Mouse (Mus musculus) lung, embryonic 16.5 days (tissue): ENCODE results near the gene Atrnl1. TPM values are rescaled to one million over a fixed set of nuclear protein-coding genes. Genes with fewer than 3 reads are reported as not detected.
"Not testable (repeated sequence)": the region's sequence is repeated elsewhere in the genome, so short reads cannot be mapped to it uniquely, and the experiment has no call there.

Source experiments
- ATAC-seq: fragments of 200-750 bp; cut with Nextera tagmentation; 2 replicates; pipeline ENCODE4 v1.8.0; 2017; ENCODE audit warnings: low read depth, mild to moderate bottlenecking, moderate library complexity
- H3K27ac ChIP-seq: fragments of 300-500 bp; sonication (generic); 2 replicates; pipeline ENCODE4 v1.5.1; 2014; ENCODE audit warnings: mild to moderate bottlenecking, control low read depth, low read length
- H3K27me3 ChIP-seq: fragments of 300-500 bp; sonication (generic); 2 replicates; pipeline ENCODE4 v1.6.1; 2014; ENCODE audit warnings: low read depth, low read length, mixed read lengths; ENCODE audit not compliant: control insufficient read depth, insufficient read depth
- H3K36me3 ChIP-seq: fragments of 300-500 bp; sonication (generic); 2 replicates; pipeline ENCODE4 v1.6.1; 2014; ENCODE audit warnings: low read length; ENCODE audit not compliant: control insufficient read depth, insufficient read depth
- H3K4me1 ChIP-seq: fragments of 300-500 bp; sonication (generic); replicated peaks from 2 replicates; pipeline ENCODE4 v1.6.1; 2014; ENCODE audit warnings: low read length, mixed read lengths; ENCODE audit not compliant: control insufficient read depth, insufficient read depth
- H3K4me2 ChIP-seq: fragments of 300-500 bp; sonication (generic); 2 replicates; pipeline ENCODE4 v1.6.1; 2014; ENCODE audit warnings: low read depth, low read length, control low read depth
- H3K4me3 ChIP-seq: fragments of 300-500 bp; sonication (generic); 2 replicates; pipeline ENCODE4 v1.5.1; 2014; ENCODE audit warnings: mild to moderate bottlenecking, low read length, control low read depth
- H3K9ac ChIP-seq: fragments of 300-500 bp; sonication (generic); 2 replicates; pipeline ENCODE4 v1.6.1; 2014; ENCODE audit warnings: low read length, control low read depth
- H3K9me3 ChIP-seq: fragments of 300-500 bp; sonication (generic); 2 replicates; pipeline ENCODE4 v1.6.1; 2016; ENCODE audit warnings: low read length; ENCODE audit not compliant: control insufficient read depth
- WGBS: fragments of 180-500 bp; shearing (Covaris S2); extraction: QIAGEN DNeasy Blood & Tissue Kit; methylation state at CpG from one replicate; pipeline ENCODE4 v1.1.7; 2014; 5-methylcytosine and 5-hydroxymethylcytosine counted together
- polyA plus RNA-seq: library from polyadenylated mRNA; unstranded; fragments of >200 nt; fragmentation: Nextera tagmentation; extraction: Ambion mirVana; gene quantifications from 2 replicates; pipeline ENCODE4 v1.2.1, GENCODE M21; 2015

Atrnl1 gene
- polyA plus RNA-seq, 1 experiment from 2014 or later: 5.0 TPM

DNA sequence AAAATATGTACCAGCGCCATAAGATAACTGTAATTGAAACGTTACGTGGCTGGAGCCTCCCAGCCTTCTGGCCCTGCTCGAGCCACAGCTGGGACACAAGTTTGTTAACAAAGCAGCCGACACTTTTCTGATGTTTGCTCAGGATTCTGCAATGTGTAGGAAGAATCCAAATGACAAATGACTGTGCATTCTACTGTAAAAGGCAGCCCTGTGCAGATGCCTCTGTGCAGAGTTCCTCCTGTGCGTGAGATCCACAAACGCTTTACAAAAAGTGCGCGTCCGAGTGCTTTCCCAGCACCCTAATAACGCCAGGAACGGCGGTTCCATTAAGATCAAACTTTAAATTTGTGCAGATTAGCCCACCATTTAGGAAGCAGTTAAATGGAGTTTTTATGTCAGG, 260.0 kb downstream of the Atrnl1 start:
- Histone ChIP-seq H3K4me2 (no peak overlapping the region), H3K27ac (no peak overlapping the region), H3K27me3 (no peaks in the 10 kb centered on the region), H3K36me3 (no peaks in the 10 kb centered on the region), H3K9me3 (no peaks in the 10 kb centered on the region), H3K9ac (no peak overlapping the region), H3K4me1 (no peaks in the 10 kb centered on the region; the same call in 1 of the 2 replicates), H3K4me3 (no peak overlapping the region)
- 46% methylated on average over 13 of the region's 13 CpGs for WGBS
- ATAC-seq: no peak

DNA sequence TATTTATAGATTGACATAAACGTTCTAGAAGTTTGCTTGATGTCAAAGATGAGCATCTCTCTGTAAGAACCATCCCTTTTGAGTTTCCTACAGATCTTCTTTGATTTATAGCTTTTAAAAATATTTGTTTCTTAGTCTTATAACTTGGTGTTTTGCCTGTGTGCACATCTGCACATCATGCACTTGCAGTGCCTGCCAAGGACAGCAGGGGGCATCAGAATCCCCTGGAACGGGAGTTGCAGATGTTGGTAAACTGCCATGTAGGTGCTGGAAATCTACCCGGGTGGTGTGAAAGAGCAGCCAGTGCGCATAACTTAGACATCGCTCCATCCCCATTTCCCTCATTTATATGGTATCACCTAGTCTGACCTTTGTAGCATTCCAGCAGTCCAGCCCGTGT, 265.2 kb downstream of the Atrnl1 start:
- H3K4me2 ChIP-seq: no peak overlapping the region
- no peaks in the 10 kb centered on the region for H3K36me3 ChIP-seq
- H3K9ac ChIP-seq: no peak overlapping the region
- no peaks in the 10 kb centered on the region for H3K27me3 ChIP-seq
- ATAC-seq: no peak
- WGBS: 82% methylated on average over 6 of the region's 6 CpGs
- H3K9me3 ChIP-seq: no peaks in the 10 kb centered on the region
- no peak overlapping the region for H3K27ac ChIP-seq
- H3K4me3 ChIP-seq: no peak overlapping the region
- no peaks in the 10 kb centered on the region for H3K4me1 ChIP-seq

DNA sequence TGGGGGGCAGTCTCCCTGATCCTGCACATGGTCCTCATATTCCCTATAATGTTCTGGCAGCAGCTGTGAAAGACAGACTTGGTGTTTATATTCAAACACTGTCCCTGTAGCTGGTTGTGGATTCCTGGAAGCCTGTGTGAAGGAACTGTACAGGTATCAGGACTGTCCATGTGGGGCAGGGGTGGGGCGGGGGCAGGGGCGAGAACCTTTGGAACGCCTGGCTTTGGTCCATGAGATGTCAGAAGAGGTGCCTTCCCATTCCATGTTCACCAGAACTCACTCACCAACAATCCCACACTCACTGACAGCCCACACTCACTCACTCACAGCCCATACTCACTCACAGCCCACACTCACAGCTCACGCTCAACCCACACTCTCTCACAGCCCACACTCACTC, 266.5 kb downstream of the Atrnl1 start:
- Histone ChIP-seq H3K27ac (no peak overlapping the region), H3K4me2 (no peak overlapping the region), H3K27me3 (no peaks in the 10 kb centered on the region), H3K36me3 (no peaks in the 10 kb centered on the region), H3K9ac (no peak overlapping the region), H3K4me3 (no peak overlapping the region), H3K9me3 (no peaks in the 10 kb centered on the region), H3K4me1 (no peaks in the 10 kb centered on the region)
- whole genome bisulfite sequencing: 84% methylated on average over 4 of the region's 4 CpGs
- ATAC-seq: no peak

DNA sequence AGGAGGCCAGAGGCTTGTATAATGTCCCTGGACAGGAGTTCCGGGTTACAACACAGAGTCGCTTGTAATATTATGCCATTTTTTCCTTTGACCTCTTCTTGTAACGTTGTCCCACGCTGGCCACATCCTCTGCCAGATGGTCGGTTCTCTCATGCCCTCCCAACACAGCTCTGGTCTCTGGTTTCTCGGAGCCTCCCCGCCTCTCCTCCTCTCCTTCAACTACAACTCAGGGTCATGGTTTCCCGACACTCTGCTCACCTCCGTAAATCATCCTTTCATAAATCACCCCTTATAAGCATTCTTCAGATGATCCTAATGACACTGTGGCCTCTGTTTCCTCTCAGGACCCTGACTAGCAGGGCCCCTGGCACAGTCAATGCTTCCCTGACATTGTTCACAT, 267.7 kb downstream of the Atrnl1 start:
- Histone ChIP-seq H3K4me1 (no peaks in the 10 kb centered on the region), H3K4me2 (no peak overlapping the region), H3K9me3 (no peaks in the 10 kb centered on the region), H3K36me3 (no peaks in the 10 kb centered on the region), H3K27ac (no peak overlapping the region), H3K4me3 (no peak overlapping the region), H3K9ac (no peak overlapping the region), H3K27me3 (no peaks in the 10 kb centered on the region)
- ATAC-seq: no peak
- WGBS: 59% methylated on average over 9 of the region's 9 CpGs

DNA sequence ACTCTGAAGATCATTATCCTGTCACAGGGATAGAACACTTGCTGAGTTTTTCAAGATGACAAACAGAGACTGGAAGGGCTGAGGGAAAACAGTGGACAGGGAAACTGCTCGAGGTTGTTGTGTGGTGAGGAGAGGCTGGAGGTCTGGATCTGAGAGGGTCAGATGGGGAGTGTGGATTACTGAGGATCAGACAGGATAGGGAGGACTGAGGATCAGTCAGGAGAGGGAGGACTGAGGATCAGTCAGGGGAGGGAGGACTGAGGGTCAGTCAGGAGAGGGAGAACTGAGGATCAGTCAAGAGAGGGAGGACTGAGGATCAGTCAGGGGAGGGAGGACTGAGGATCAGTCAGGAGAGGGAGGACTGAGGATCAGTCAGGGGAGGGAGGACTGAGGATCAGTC, 269.0 kb downstream of the Atrnl1 start:
- not testable (repeated sequence) for H3K9me3 ChIP-seq, ATAC-seq, H3K36me3 ChIP-seq, H3K4me1 ChIP-seq, H3K4me3 ChIP-seq, H3K27me3 ChIP-seq, H3K4me2 ChIP-seq, H3K9ac ChIP-seq, H3K27ac ChIP-seq
- WGBS: 72% methylated on average over 1 of the region's 1 CpGs

DNA sequence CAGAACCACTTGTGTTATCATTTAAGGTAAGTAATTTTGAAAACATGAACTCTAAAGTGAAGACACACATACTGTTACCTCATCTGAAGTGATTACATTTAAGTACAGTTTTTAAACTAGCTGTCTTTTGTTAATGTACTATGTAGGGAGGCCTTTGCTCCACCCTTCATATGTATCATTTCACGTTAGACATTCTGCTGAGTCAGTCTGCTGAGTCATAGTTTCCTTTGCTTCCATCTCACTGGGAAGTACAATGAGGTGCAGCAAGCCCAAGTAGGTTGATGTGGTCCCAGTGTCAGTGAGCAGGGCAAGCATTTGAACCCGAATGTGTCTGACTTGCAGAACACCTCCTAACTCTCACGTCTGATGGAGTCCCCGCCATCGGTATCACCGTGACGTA, 271.1 kb downstream of the Atrnl1 start:
- ATAC-seq: no peak
- H3K9ac ChIP-seq: no peak overlapping the region
- H3K4me3 ChIP-seq: no peak overlapping the region
- H3K4me2 ChIP-seq: no peak overlapping the region
- WGBS: 86% methylated on average over 7 of the region's 7 CpGs
- H3K36me3 ChIP-seq: no peaks in the 10 kb centered on the region
- H3K4me1 ChIP-seq: no peaks in the 10 kb centered on the region
- H3K9me3 ChIP-seq: no peaks in the 10 kb centered on the region
- no peak overlapping the region for H3K27ac ChIP-seq
- H3K27me3 ChIP-seq: no peaks in the 10 kb centered on the region

DNA sequence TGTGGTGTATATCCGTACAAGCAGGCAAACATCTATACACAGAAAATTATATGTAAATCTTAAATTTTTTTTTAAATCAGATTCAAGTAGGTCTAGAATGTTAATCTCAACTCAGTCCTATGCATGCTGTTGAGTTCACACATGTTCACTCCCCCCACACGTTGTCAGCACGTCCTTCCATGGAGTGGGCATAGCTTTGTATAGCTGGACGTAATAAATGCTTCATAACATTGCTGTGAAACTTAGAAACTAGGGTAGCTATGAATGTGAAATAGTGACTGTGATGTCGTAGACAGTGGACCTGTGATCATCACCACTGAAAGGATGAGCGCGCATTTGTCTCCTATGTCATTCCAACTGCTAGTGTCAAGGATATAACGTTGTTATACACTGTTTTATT, 278.0 kb downstream of the Atrnl1 start:
- Histone ChIP-seq H3K9me3 (no peaks in the 10 kb centered on the region), H3K9ac (no peak overlapping the region), H3K4me2 (no peak overlapping the region), H3K4me1 (peaks cover 4% of the 10 kb centered on the region; the same call in 1 of the 2 replicates), H3K4me3 (no peak overlapping the region), H3K36me3 (no peaks in the 10 kb centered on the region), H3K27ac (no peak overlapping the region), H3K27me3 (no peaks in the 10 kb centered on the region)
- ATAC-seq: no peak
- WGBS: 86% methylated on average over 8 of the region's 8 CpGs

DNA sequence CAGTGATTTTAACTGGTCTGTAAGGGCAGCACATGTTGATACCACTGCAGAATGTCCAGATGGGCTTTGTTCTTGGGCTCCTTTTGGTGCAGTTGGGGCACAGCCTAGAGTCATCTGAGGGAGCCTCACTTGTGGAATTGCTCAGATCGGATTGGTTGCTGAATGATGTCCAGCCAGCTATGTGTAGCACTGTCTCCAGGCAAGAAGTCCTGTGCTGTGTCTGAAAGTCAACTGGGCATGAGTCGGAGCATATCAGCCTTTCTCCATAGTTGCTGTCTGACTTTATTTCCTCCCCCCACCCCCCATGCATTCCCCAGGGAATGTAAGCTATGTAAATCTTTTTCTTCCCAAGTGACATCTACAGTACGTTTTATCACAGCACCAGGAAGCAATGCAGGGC, 278.9 kb downstream of the Atrnl1 start:
- Histone ChIP-seq H3K9me3 (no peaks in the 10 kb centered on the region), H3K27me3 (no peaks in the 10 kb centered on the region), H3K9ac (no peak overlapping the region), H3K27ac (no peak overlapping the region), H3K4me2 (no peak overlapping the region), H3K36me3 (no peaks in the 10 kb centered on the region), H3K4me3 (no peak overlapping the region), H3K4me1 (peaks cover 4% of the 10 kb centered on the region; the same call in 1 of the 2 replicates)
- WGBS: 37% methylated on average over 3 of the region's 3 CpGs
- peak; percentile 56 for ATAC-seq

DNA sequence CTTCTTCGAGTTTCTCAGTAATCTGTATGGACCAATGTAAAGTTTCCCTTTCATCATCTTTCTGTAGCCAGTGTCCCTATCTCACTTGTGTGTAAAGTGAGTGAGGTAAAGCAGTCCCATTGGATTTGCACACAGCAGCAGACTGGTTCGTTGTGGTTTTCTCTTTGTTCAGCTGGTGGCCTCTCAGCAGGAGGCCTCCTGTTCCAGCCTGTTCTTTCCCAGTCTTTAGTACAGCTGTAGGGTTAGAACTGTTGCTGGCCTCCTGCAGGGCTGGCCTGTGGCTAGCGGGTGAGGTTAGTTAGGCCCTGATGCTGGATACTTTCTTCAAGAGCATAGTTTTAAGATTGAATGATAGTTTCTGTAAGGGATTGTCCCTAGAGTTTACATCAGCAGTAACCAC, 280.1 kb downstream of the Atrnl1 start:
- WGBS: 55% methylated on average over 3 of the region's 3 CpGs

DNA sequence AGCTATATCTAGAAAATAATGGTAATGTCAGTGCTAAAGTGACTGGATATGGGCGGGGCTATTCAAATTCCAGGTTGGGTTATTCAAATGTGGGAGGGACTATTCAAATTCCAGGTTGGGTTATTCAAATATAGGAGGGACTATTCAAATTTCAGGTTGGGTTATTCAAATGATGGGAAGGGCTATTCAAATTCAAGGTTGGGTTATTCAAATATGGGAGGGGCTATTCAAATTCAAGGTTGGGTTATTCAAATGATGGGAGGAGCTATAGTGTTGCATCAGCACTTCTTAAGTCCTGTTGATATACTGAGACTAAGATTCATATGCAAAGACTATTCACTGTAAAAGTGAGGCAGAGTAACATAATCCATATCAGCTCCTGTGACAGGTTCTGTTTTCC, 283.4 kb downstream of the Atrnl1 start:
- H3K4me2 ChIP-seq: no peak overlapping the region
- no peak for ATAC-seq
- no peaks in the 10 kb centered on the region for H3K36me3 ChIP-seq
- H3K9ac ChIP-seq: no peak overlapping the region
- no peaks in the 10 kb centered on the region for H3K9me3 ChIP-seq
- 42% methylated on average over 1 of the region's 1 CpGs for WGBS
- H3K27me3 ChIP-seq: no peaks in the 10 kb centered on the region
- H3K27ac ChIP-seq: no peak overlapping the region
- H3K4me1 ChIP-seq: peaks cover 4% of the 10 kb centered on the region; the same call in 1 of the 2 replicates
- no peak overlapping the region for H3K4me3 ChIP-seq

More for the DNA sequence above, 280.1 kb downstream of the Atrnl1 start:
- Histone ChIP-seq H3K4me3 (no peak overlapping the region), H3K9ac (no peak overlapping the region), H3K9me3 (no peaks in the 10 kb centered on the region), H3K27me3 (no peaks in the 10 kb centered on the region), H3K4me1 (peaks cover 4% of the 10 kb centered on the region; the same call in 1 of the 2 replicates), H3K4me2 (no peak overlapping the region), H3K27ac (no peak overlapping the region), H3K36me3 (no peaks in the 10 kb centered on the region)
- ATAC-seq: no peak
